Mouse (Mus musculus) myocyte (in vitro differentiated cells): ENCODE results near the gene Prrc2b. TPM values are rescaled to one million over a fixed set of nuclear protein-coding genes. Genes with fewer than 3 reads are reported as not detected.
A peak's percentile ranks its signal among the peaks of the same experiment; 100 is the strongest.

ENCODE experiments used
- H3K27me3 ChIP-seq: one replicate; pipeline ENCODE4 v1.6.1; 2011; ENCODE audit not compliant: control insufficient read depth, insufficient read depth, insufficient read length
- H3K36me3 ChIP-seq: one replicate; pipeline ENCODE4 v1.6.1; 2011; ENCODE audit not compliant: control insufficient read depth, insufficient read depth
- H3K4me2 ChIP-seq: one replicate; pipeline ENCODE4 v1.6.1; 2011; ENCODE audit warnings: low read depth, control low read depth
- H3K4me3 ChIP-seq: one replicate; pipeline ENCODE4 v1.5.1; 2011; ENCODE audit warnings: mild to moderate bottlenecking, control low read depth, moderate library complexity
- H3K79me2 ChIP-seq: one replicate; pipeline ENCODE4 v1.6.1; 2011; ENCODE audit not compliant: control insufficient read depth, insufficient read depth
- H3ac ChIP-seq: one replicate; pipeline ENCODE4 v1.6.1; 2011; ENCODE audit not compliant: control insufficient read depth, insufficient read length
- CEBPB ChIP-seq: IDR thresholded peaks from 2 replicates; pipeline ENCODE4 v1.6.1; 2011; ENCODE audit warnings: mild to moderate bottlenecking, moderate library complexity; ENCODE audit not compliant: poor library complexity, insufficient read depth, severe bottlenecking
- E2F4 ChIP-seq: IDR thresholded peaks from one replicate; pipeline ENCODE4 v1.6.1; 2011; ENCODE audit warnings: mild to moderate bottlenecking, control low read depth, moderate library complexity; ENCODE audit not compliant: insufficient read depth
- MAX ChIP-seq: IDR thresholded peaks from one replicate; pipeline ENCODE4 v1.6.1; 2011; ENCODE audit warnings: low read depth, mild to moderate bottlenecking, control low read depth
- MYOD1 ChIP-seq, 3 experiments: IDR thresholded peaks; one replicate each; pipeline ENCODE4 v1.6.1; 2011; ENCODE audit warnings: control low read depth in 2 of 3, low read depth in 2 of 3, mild to moderate bottlenecking in 2 of 3, moderate library complexity in 1 of 3; ENCODE audit not compliant: insufficient read length in 2 of 3, control insufficient read depth in 1 of 3
- MYOG ChIP-seq, 3 experiments: IDR thresholded peaks; one replicate each; pipeline ENCODE4 v1.6.1; 2011; ENCODE audit warnings: control low read depth in 2 of 3, low read depth in 2 of 3, mild to moderate bottlenecking in 2 of 3; ENCODE audit not compliant: insufficient read length in 2 of 3, control insufficient read depth in 1 of 3, insufficient read depth in 1 of 3
- POLR2A ChIP-seq: IDR thresholded peaks from one replicate; pipeline ENCODE4 v1.6.1; 2011; ENCODE audit warnings: low read depth, mild to moderate bottlenecking, control low read depth, moderate library complexity; ENCODE audit not compliant: insufficient read length
- POLR2AphosphoS2 ChIP-seq: IDR thresholded peaks from one replicate; pipeline ENCODE4 v1.6.1; 2011; ENCODE audit warnings: low read depth, control low read depth; ENCODE audit not compliant: insufficient read length
- REST ChIP-seq: IDR thresholded peaks from one replicate; pipeline ENCODE4 v1.6.1; 2011; ENCODE audit warnings: mild to moderate bottlenecking, control low read depth, moderate library complexity; ENCODE audit not compliant: insufficient read depth, insufficient read length
- SRF ChIP-seq: IDR thresholded peaks from one replicate; pipeline ENCODE4 v1.6.1; 2011; ENCODE audit warnings: low read depth; ENCODE audit not compliant: control insufficient read depth, insufficient read length
- TCF12 ChIP-seq: IDR thresholded peaks from one replicate; pipeline ENCODE4 v1.6.1; 2011; ENCODE audit warnings: mild to moderate bottlenecking, control low read depth; ENCODE audit not compliant: poor library complexity, insufficient read depth, severe bottlenecking
- TCF3 ChIP-seq: IDR thresholded peaks from one replicate; pipeline ENCODE4 v1.6.1; 2011; ENCODE audit warnings: low read depth, control low read depth; ENCODE audit not compliant: insufficient read length
- USF1 ChIP-seq: IDR thresholded peaks from one replicate; pipeline ENCODE4 v1.6.1; 2011; ENCODE audit warnings: low read depth, mild to moderate bottlenecking, control low read depth, moderate library complexity
- polyA plus RNA-seq: library from polyadenylated mRNA; unstranded; fragments of >200 nt; fragmentation: generic; extraction: Trizol; gene quantifications from one replicate; pipeline ENCODE4 v1.2.1, GENCODE M21; 2012; ENCODE audit warnings: missing spikeins

Prrc2b gene
- 76.2 TPM for polyA plus RNA-seq

DNA sequence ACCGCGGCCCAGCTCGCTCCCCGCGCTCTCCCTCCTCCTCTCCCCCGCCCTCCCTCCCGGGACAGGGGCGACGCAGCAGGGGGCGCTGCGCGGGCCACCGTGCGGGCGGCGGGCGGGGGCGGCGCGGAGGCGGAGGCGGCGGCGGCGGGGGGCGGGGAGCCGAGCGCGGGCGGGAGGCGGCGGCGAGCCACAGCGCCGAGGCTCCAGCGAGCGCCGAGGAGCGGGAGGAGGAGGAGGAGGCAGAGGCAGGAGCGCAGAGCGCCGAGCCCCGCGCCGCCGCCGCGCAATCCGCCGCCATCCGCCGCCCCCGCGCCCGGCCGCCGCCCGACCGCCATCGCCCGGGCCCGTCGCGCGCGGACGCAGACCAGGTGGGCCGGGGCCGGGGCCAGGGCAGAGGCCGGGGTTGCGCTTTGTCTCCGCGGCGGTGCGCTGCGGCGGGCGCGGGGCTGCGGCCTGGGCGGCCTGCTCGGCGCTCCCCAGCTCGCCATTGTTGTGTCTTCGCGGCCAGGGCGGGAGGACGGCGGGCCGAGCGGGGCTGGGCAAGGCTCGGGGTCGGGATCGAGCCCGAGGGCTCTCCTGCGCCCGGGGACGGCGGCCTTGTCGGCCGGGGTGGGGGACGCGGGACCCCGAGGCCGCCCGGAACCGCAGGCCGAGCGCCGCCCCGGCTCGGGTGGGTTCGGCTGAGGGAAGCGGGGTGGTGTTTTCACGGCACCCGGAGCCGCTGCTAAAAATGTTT lies at the start of gene Prrc2b:
Gene Prrc2b (plus strand): TSS at position 159 of the 736 bp plus-strand sequence.
- H3K79me2 ChIP-seq: peaks cover 47% of the 10 kb centered on the region
- no peaks in the 10 kb centered on the region for H3K36me3 ChIP-seq
- TF ChIP-seq MYOD1 (IDR thresholded peaks at IDR 0.05; ENCODE audit: control insufficient read depth in 1 of 3, insufficient read length in 2 of 3, low read depth in 2 of 3) (peak in 1 of 3 experiments; percentile 35), POLR2A (peak; percentile 76), TCF3 (no peak), MYOG (IDR thresholded peaks at IDR 0.05; ENCODE audit: control insufficient read depth in 1 of 3, insufficient read depth in 1 of 3, insufficient read length in 2 of 3, low read depth in 2 of 3) (no peak), MAX (no peak), POLR2AphosphoS2 (peak; percentile 76)
- peak within 1 kb of the TSS; percentile 95 for H3ac ChIP-seq
- no peaks in the 10 kb centered on the region for H3K27me3 ChIP-seq
- peak within 1 kb of the TSS; percentile 92 for H3K4me2 ChIP-seq
- H3K4me3 ChIP-seq: peak within 1 kb of the TSS; percentile 89

DNA sequence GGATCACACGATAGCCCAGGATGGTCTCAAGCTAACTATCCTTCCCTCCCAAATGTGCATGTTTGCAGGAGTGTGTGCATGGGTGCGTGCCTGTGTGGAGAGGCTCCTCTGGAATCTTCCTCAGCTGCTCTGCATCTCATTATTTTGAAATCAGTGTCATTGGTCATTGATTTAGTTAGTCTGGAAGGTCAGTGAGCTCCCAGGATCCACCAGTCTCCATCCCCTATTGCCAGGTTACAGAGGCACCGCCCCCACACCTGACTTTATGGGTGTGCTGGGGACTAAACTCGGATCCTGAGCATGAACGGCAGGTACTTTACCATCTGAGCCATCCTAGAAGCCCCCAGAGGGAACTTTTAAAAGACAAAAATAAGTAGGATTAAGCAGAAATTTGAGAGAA lies 47.9 kb upstream of the Prrc2b start:
- Histone ChIP-seq H3K27me3 (peaks cover 35% of the 10 kb centered on the region), H3K79me2 (peaks cover 3% of the 10 kb centered on the region), H3ac (no peak overlapping the region), H3K36me3 (no peaks in the 10 kb centered on the region), H3K4me3 (no peak overlapping the region), H3K4me2 (peak overlapping the region; percentile 21)
- TF ChIP-seq SRF: no peak
- TF ChIP-seq TCF12: no peak

- Histone ChIP-seq H3K4me3 (no peak overlapping the region), H3K27me3 (peaks cover 31% of the 10 kb centered on the region), H3ac (no peak overlapping the region), H3K4me2 (peak overlapping the region; percentile 21), H3K36me3 (no peaks in the 10 kb centered on the region), H3K79me2 (peaks cover 3% of the 10 kb centered on the region)
- no peak for TF ChIP-seq TCF3
- TF ChIP-seq CEBPB: no peak
- no peak for TF ChIP-seq TCF12
- no peak for TF ChIP-seq POLR2AphosphoS2
- no peak for TF ChIP-seq MYOG (IDR thresholded peaks at IDR 0.05; ENCODE audit: control insufficient read depth in 1 of 3, insufficient read depth in 1 of 3, insufficient read length in 2 of 3, low read depth in 2 of 3)
- no peak for TF ChIP-seq REST
- TF ChIP-seq POLR2A: no peak
- no peak for TF ChIP-seq USF1
These were observed 47.3 kb upstream of the Prrc2b start for GRCm38 (mm10) chr2:32103557-32103956.

GRCm38 (mm10) chr2:32104122-32104521 lies 46.8 kb upstream of the Prrc2b start:
- Histone ChIP-seq H3ac (no peak overlapping the region), H3K4me3 (no peak overlapping the region), H3K79me2 (peaks cover 3% of the 10 kb centered on the region), H3K36me3 (no peaks in the 10 kb centered on the region), H3K27me3 (peaks cover 31% of the 10 kb centered on the region), H3K4me2 (no peak overlapping the region)
- TF ChIP-seq E2F4 (no peak), REST (no peak), MAX (no peak), TCF3 (no peak), POLR2A (no peak)

- TF ChIP-seq CEBPB (no peak), MYOD1 (IDR thresholded peaks at IDR 0.05; ENCODE audit: control insufficient read depth in 1 of 3, insufficient read length in 2 of 3, low read depth in 2 of 3) (no peak), MYOG (IDR thresholded peaks at IDR 0.05; ENCODE audit: control insufficient read depth in 1 of 3, insufficient read depth in 1 of 3, insufficient read length in 2 of 3, low read depth in 2 of 3) (no peak), USF1 (no peak), MAX (no peak), REST (no peak), POLR2AphosphoS2 (no peak)
- peaks cover 42% of the 10 kb centered on the region for H3K27me3 ChIP-seq
- H3K4me3 ChIP-seq: no peak overlapping the region
- H3ac ChIP-seq: no peak overlapping the region
- H3K79me2 ChIP-seq: peaks cover 3% of the 10 kb centered on the region
- H3K4me2 ChIP-seq: peak overlapping the region; percentile 18
- H3K36me3 ChIP-seq: no peaks in the 10 kb centered on the region
These were observed 45.6 kb upstream of the Prrc2b start for GRCm38 (mm10) chr2:32105117-32105913.
